ENCODE assay signal across 8 mouse cellular contexts in genomic region chr10:23786040-23786439, GRCm38 (mm10). TPM values are rescaled to one million over a fixed set of nuclear protein-coding genes. Genes with fewer than 3 reads are reported as not detected.
DNase-seq lines count a peak whose midpoint lies in the region; ATAC-seq and TF ChIP-seq lines count a peak whose summit lies in the region.

No protein-coding gene starts in this region.

- no peaks in the 10 kb centered on the region for H3K27me3 ChIP-seq in lung, embryonic 16.5 days (ENCODE audit: control insufficient read depth, insufficient read depth, low read depth, low read length)
- H3K27me3 ChIP-seq in embryonic facial prominence, embryonic 13.5 days: no peaks in the 10 kb centered on the region
- no peaks in the 10 kb centered on the region for H3K27me3 ChIP-seq in limb, embryonic 11.5 days (ENCODE audit: control insufficient read depth, insufficient read depth, low read length)
- no peaks in the 10 kb centered on the region for H3K27me3 ChIP-seq in small intestine, adult 2 months (ENCODE audit: control insufficient read depth, insufficient read depth, low read length)

- H3K9ac ChIP-seq in lung, embryonic 16.5 days (ENCODE audit: low read length): peak overlapping the region; percentile 87
- peak overlapping the region; percentile 97 for H3K9ac ChIP-seq in embryonic facial prominence, embryonic 13.5 days
- H3K9ac ChIP-seq in limb, embryonic 11.5 days (ENCODE audit: low read length): peak overlapping the region; percentile 90

- no peak overlapping the region for H3K27ac ChIP-seq in lung, embryonic 16.5 days (ENCODE audit: low read length)
- peak overlapping the region; percentile 74; the same call in 1 of the 2 replicates for H3K27ac ChIP-seq in embryonic facial prominence, embryonic 13.5 days
- H3K27ac ChIP-seq in limb, embryonic 11.5 days (replicated peaks; ENCODE audit: low read depth, low read length): no peak overlapping the region
- H3K27ac ChIP-seq in small intestine, adult 2 months (ENCODE audit: insufficient read depth, low read depth, low read length): no peak overlapping the region

- DNase-seq in lung, postnatal 14 days: no peak
- DNase-seq in limb, embryonic 11.5 days (ENCODE audit: low spot score): no peak
- DNase-seq in right cerebral cortex, postnatal 10 days (ENCODE audit: low spot score in 2 of 2): no peak
- DNase-seq in layer of hippocampus, adult 9-10 months (ENCODE audit: low spot score): no peak
- no peak for DNase-seq in layer of hippocampus, postnatal 10 days (ENCODE audit: low spot score in 2 of 2)

- H3K4me2 ChIP-seq in lung, embryonic 16.5 days (ENCODE audit: low read depth, low read length): peak overlapping the region; percentile 55
- peak overlapping the region; percentile 91 for H3K4me2 ChIP-seq in embryonic facial prominence, embryonic 13.5 days
- peak overlapping the region; percentile 61 for H3K4me2 ChIP-seq in limb, embryonic 11.5 days (ENCODE audit: low read depth, severe bottlenecking)

- no peak for ATAC-seq in lung, embryonic 16.5 days (ENCODE audit: low read depth)
- no peak for ATAC-seq in embryonic facial prominence, embryonic 13.5 days (ENCODE audit: insufficient number of reproducible peaks, insufficient read depth, low FRiP score, low TSS enrichment, low read depth)
- no peak for ATAC-seq in limb, embryonic 11.5 days (ENCODE audit: insufficient number of reproducible peaks, low FRiP score, low TSS enrichment, low read depth)

- no peak for TF ChIP-seq CTCF in small intestine, adult 2 months (IDR thresholded peaks at IDR 0.05; ENCODE audit: extremely low read depth, insufficient read length, insufficient replicate concordance, low read depth, low read length)

- no peaks in the 10 kb centered on the region for H3K9me3 ChIP-seq in lung, embryonic 16.5 days (ENCODE audit: control insufficient read depth, low read length)
- no peaks in the 10 kb centered on the region for H3K9me3 ChIP-seq in embryonic facial prominence, embryonic 13.5 days
- H3K9me3 ChIP-seq in limb, embryonic 11.5 days (ENCODE audit: control insufficient read depth, low read length): no peaks in the 10 kb centered on the region

- H3K4me1 ChIP-seq in lung, embryonic 16.5 days (replicated peaks; ENCODE audit: control insufficient read depth, insufficient read depth, low read length): peaks cover 21% of the 10 kb centered on the region
- peaks cover 36% of the 10 kb centered on the region for H3K4me1 ChIP-seq in embryonic facial prominence, embryonic 13.5 days
- H3K4me1 ChIP-seq in limb, embryonic 11.5 days (ENCODE audit: control insufficient read depth, insufficient read depth, low read length): peaks cover 12% of the 10 kb centered on the region; the same call in 1 of the 2 replicates
- H3K4me1 ChIP-seq in small intestine, adult 2 months (ENCODE audit: control insufficient read depth, insufficient read depth, insufficient read length, low read length): peaks cover 3% of the 10 kb centered on the region; the same call in 1 of the 2 replicates

- H3K36me3 ChIP-seq in lung, embryonic 16.5 days (ENCODE audit: control insufficient read depth, insufficient read depth, low read length): peaks cover 29% of the 10 kb centered on the region
- H3K36me3 ChIP-seq in embryonic facial prominence, embryonic 13.5 days: peaks cover 45% of the 10 kb centered on the region
- H3K36me3 ChIP-seq in limb, embryonic 11.5 days (ENCODE audit: control insufficient read depth, insufficient read depth, low read length): peaks cover 5% of the 10 kb centered on the region
- peaks cover 21% of the 10 kb centered on the region for H3K36me3 ChIP-seq in small intestine, adult 2 months (ENCODE audit: control insufficient read depth, insufficient read depth, low read length)

- TF ChIP-seq POLR2A in small intestine, adult 2 months (IDR thresholded peaks at IDR 0.05; ENCODE audit: low read depth, low read length): no peak

- H3K4me3 ChIP-seq in lung, embryonic 16.5 days (ENCODE audit: low read length): peak overlapping the region; percentile 75
- H3K4me3 ChIP-seq in embryonic facial prominence, embryonic 13.5 days: peak overlapping the region; percentile 90
- H3K4me3 ChIP-seq in limb, embryonic 11.5 days (ENCODE audit: low read depth, low read length): peak overlapping the region; percentile 86
- peak overlapping the region; percentile 84; the same call in 1 of the 2 replicates for H3K4me3 ChIP-seq in small intestine, adult 2 months (ENCODE audit: low read depth, low read length)

- WGBS in lung, embryonic 16.5 days: under 1% methylated on average over 4 of the region's 4 CpGs
- WGBS in embryonic facial prominence, embryonic 13.5 days: under 1% methylated on average over 4 of the region's 4 CpGs
- WGBS in limb, embryonic 11.5 days: 0% methylated on average over 4 of the region's 4 CpGs
- WGBS in small intestine, adult 2 months: 3% methylated on average over 4 of the region's 4 CpGs

RNA-seq across cellular contexts. Expression of gene Rps12, which starts 1.0 kb away (rescaled TPM):
- 165 and 173 TPM in 2 replicates for polyA plus RNA-seq in lung, embryonic 16.5 days (2015; fragmentation: Nextera tagmentation; extraction: Ambion mirVana)
- 245 and 261 TPM in 2 replicates for polyA plus RNA-seq in embryonic facial prominence, embryonic 13.5 days (2015; fragmentation: Nextera tagmentation; extraction: Ambion mirVana)
- 178 and 198 TPM in 2 replicates for polyA plus RNA-seq in limb, embryonic 11.5 days (2014; fragmentation: Nextera tagmentation; extraction: Ambion mirVana)
- 1,264 and 1,580 TPM in 2 replicates for polyA plus RNA-seq in small intestine, adult 2 months (2012; rRNA removed)
- total RNA-seq in layer of hippocampus, postnatal 10 days (2021): 100 to 1,000 TPM; 336 to 348 TPM

RNA-seq across cellular contexts. Expression of gene Slc18b1, which starts 10.7 kb away (rescaled TPM):
- polyA plus RNA-seq in lung, embryonic 16.5 days (2015; fragmentation: Nextera tagmentation; extraction: Ambion mirVana): 16.3 and 21.5 TPM in 2 replicates
- polyA plus RNA-seq in embryonic facial prominence, embryonic 13.5 days (2015; fragmentation: Nextera tagmentation; extraction: Ambion mirVana): 32.3 and 35.6 TPM in 2 replicates
- polyA plus RNA-seq in limb, embryonic 11.5 days (2014; fragmentation: Nextera tagmentation; extraction: Ambion mirVana): 19.9 and 24.3 TPM in 2 replicates
- 9.5 and 16.6 TPM in 2 replicates for polyA plus RNA-seq in small intestine, adult 2 months (2012; rRNA removed)
- 10 to 100 TPM; 18.2 to 22.0 TPM for total RNA-seq in layer of hippocampus, postnatal 10 days (2021)
